Mouse (Mus musculus) spleen, postnatal 36 days (tissue): ENCODE measurements around the gene Psg27.
"Not testable (repeated sequence)": the region's sequence is repeated elsewhere in the genome, so short reads cannot be mapped to it uniquely, and the experiment has no call there.

Experiments
- DNase-seq, 2 experiments: peaks; one replicate each; pipeline ENCODE4 v3.0.0; 2022; ENCODE audit warnings: low spot score in 2 of 2, mixed read lengths in 1 of 2

Gene Psg27

GRCm38 (mm10) chr7:18567205-18567604 is at the start of gene Psg27:
Gene Psg27 (minus strand): TSS chr7:18567305.
- DNase-seq: no peak

GRCm38 (mm10) chr7:18616401-18616800 is 49.3 kb upstream of the Psg27 start, which contains the start of gene Psg23:
Gene Psg23 (minus strand): TSS chr7:18616501.
- DNase-seq: not testable (repeated sequence)

DNA sequence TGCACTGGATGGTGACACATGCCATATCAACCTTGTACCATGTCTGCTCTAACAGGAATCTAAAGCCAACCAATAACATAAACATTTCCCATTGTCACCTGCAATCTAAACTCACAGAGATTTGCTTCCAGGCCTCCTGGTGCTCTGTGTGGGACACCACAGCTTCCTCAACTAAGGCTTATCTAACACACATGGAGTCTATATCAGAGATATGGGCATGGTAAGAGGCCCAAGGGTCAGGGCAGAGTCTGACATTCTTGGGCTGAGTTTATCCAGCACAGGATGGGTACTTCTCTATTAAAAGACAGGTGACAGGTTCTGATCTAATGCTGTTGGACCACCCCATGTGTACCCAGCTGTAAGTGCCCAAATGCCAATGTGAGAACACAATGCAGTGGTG is 7.3 kb downstream of the Psg27 start:
- DNase-seq: no peak

DNA sequence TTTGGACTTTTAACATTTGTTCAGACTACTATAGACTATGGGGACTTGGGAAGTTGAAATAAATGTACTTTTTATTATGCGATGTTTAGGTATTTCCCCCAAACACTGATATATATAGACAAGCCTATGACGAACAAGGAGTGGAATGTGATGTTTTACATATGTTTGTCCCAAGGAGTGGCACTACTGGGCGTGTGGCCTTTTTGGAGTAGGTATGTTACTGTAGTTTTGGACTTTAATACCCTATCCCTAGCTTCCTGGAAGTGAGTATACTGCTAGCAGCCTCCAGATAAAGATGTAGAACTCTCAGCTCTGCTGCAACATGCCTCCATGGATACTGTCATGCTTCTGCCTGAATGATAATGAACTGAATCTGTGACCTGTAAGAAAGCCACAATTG is 11.4 kb downstream of the Psg27 start:
- not testable (repeated sequence) for DNase-seq

- no peak for DNase-seq
These were observed 33.7 kb downstream of the Psg27 start for GRCm38 (mm10) chr7:18533420-18533819.

- no peak for DNase-seq
These were observed 34.9 kb downstream of the Psg27 start, which contains the start of gene Psg25 for GRCm38 (mm10) chr7:18532169-18532568. Gene Psg25 (minus strand): TSS chr7:18532269.

GRCm38 (mm10) chr7:18524668-18525067 is 42.4 kb downstream of the Psg27 start:
- DNase-seq: no peak

- not testable (repeated sequence) for DNase-seq
These were observed 54.3 kb downstream of the Psg27 start for GRCm38 (mm10) chr7:18512848-18513247.

DNA sequence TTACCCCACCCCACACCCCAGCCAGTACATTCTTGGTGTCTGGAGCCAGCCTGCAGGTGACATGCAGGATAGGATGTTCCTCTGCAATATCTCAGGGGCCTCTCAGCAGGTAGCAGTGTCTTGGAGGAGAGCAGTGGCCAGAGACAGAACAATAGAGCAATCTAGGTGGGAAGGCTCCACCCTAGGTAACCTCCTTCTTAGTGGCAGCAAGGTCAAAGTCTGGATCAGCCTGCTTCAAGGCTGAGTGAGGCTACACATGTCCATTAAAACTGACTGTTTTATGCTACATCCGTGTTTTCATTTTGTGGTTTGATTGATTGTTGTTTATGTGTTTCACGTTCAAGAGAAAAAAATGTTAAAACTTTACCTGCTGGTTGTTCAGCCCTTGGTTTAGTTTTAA is 54.7 kb downstream of the Psg27 start:
- DNase-seq: not testable (repeated sequence)

DNA sequence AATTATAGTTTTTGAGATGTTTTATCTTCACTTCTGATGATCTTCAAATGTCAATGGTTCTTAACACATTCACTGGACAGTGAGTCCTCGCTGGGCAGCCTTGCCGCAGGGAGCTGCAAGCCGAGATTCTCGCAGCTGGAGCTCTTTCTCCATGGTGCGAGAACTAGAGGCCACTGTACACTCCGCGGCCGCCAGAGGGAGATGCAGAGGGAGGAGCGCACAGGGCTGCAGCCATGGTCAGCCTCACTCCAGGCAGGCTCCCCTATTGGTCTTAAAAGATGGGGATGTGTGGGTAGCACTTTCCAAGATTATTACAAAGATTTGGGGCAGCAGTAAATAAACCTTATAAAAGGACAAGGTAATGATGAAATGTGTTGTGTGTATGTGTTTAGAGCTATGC is 55.6 kb downstream of the Psg27 start:
- DNase-seq: no peak
